Comparison of ENCODE assay signal across 26 mouse cellular contexts in genomic region chr19:29676479-29677193, GRCm38 (mm10). TPM values are rescaled to one million over a fixed set of nuclear protein-coding genes. Genes with fewer than 3 reads are reported as not detected.
A peak's percentile ranks its signal among the peaks of the same experiment; 100 is the strongest.
DNase-seq lines count a peak whose midpoint lies in the region; TF ChIP-seq lines count a peak whose summit lies in the region.
"Had no signal": no experiment of that assay in that cellular context is flagged by ENCODE, and none has a peak within 500 bp of the region (broad histone marks: within the 10 kb centered on the region; RNA-seq: fewer than 3 reads in every experiment).

No protein-coding gene starts in this region.

- no peak overlapping the region for H3K4me2 ChIP-seq in CH12.LX (ENCODE audit: insufficient read depth, low read depth, poor library complexity, severe bottlenecking)
- H3K4me2 ChIP-seq: embryonic facial prominence, embryonic 15.5 days; heart, embryonic 13.5 days; hindbrain, embryonic 13.5 days; limb, embryonic 12.5 days; liver, embryonic 15.5 days; midbrain, embryonic 13.5 days; neural tube, embryonic 13.5 days had no signal

- H3K9ac ChIP-seq in CH12.LX (ENCODE audit: insufficient read depth, low read depth) = no peak overlapping the region
- H3K9ac ChIP-seq: embryonic facial prominence, embryonic 15.5 days; forebrain, postnatal 0 days; heart, embryonic 13.5 days; hindbrain, embryonic 13.5 days; limb, embryonic 12.5 days; liver, embryonic 15.5 days; midbrain, embryonic 13.5 days; neural tube, embryonic 13.5 days had no signal

- no peak for TF ChIP-seq EP300 in CH12.LX (IDR thresholded peaks at IDR 0.05; ENCODE audit: low read length)

- H3K4me3 ChIP-seq in kidney, adult 2 months (ENCODE audit: insufficient read depth, low read depth, low read length) = no peak overlapping the region
- H3K4me3 ChIP-seq in CH12.LX (replicated peaks in 1 of 3; ENCODE audit: low read depth in 2 of 3, low read length in 2 of 3, poor library complexity in 1 of 3) = no peak overlapping the region
- H3K4me3 ChIP-seq: embryonic facial prominence, embryonic 15.5 days; forebrain, embryonic 10.5 days; heart, embryonic 13.5 days; hindbrain, embryonic 13.5 days; limb, embryonic 12.5 days; liver, embryonic 15.5 days; midbrain, embryonic 13.5 days; neural tube, embryonic 13.5 days had no signal

- H3K36me3 ChIP-seq in kidney, adult 2 months (ENCODE audit: control insufficient read depth, insufficient read depth, low read length) = no peaks in the 10 kb centered on the region
- H3K36me3 ChIP-seq in CH12.LX (replicated peaks in 1 of 2; ENCODE audit: control insufficient read depth in 1 of 2, insufficient read depth in 1 of 2, low read length in 1 of 2) = peaks cover 0 to 1% of the 10 kb centered on the region in 2 experiments
- H3K36me3 ChIP-seq: embryonic facial prominence, embryonic 15.5 days; forebrain, embryonic 10.5 days; G1E; heart, embryonic 13.5 days; hindbrain, embryonic 13.5 days; limb, embryonic 12.5 days; liver, embryonic 15.5 days; midbrain, embryonic 13.5 days; neural tube, embryonic 13.5 days had no signal

- TF ChIP-seq CTCF in kidney, adult 2 months (conservative IDR thresholded peaks at IDR 0.05; ENCODE audit: insufficient read depth, insufficient read length, low read depth, low read length) = 0 out of 2 replicates have a peak, but pooled peaks have one; percentile 2
- no peak for TF ChIP-seq CTCF in CH12.LX (conservative IDR thresholded peaks at IDR 0.05 in 1 of 2, IDR thresholded peaks at IDR 0.05 in 1 of 2; ENCODE audit: low read depth in 2 of 2, low read length in 2 of 2)

- WGBS in kidney, adult 2 months = 51% methylated on average over 10 of the region's 10 CpGs

- intact Hi-C loops in left cerebral cortex, postnatal 14 days (cut with DNase I) = no loop called here

- dilution Hi-C loops in CH12.LX (cut with MboI; ENCODE audit: extremely low pct_ligation_motif_present, extremely low pct_unique_long_range_greater_than_20kb, low sequenced_read_pairs) = no loop called here

- no peak for TF ChIP-seq RAD21 in CH12.LX (IDR thresholded peaks at IDR 0.05; ENCODE audit: low read depth, low read length)

- H3K79me2 ChIP-seq in CH12.LX (replicated peaks; ENCODE audit: control insufficient read depth, extremely low read depth, insufficient read depth, poor library complexity, severe bottlenecking) = no peaks in the 10 kb centered on the region

- TF ChIP-seq POLR2A in kidney, adult 2 months (IDR thresholded peaks at IDR 0.05; ENCODE audit: low read depth, low read length) = no peak
- TF ChIP-seq POLR2A in CH12.LX (IDR thresholded peaks at IDR 0.05; ENCODE audit: low read depth, low read length) = no peak

- in situ Hi-C loops in CH12.LX (cut with MboI; ENCODE audit: low pct_ligation_motif_present, low pct_unique_long_range_greater_than_20kb, low sequenced_read_pairs) = loop anchor here (10.0 kb wide), 2 partner anchors 138 to 438 kb away; partner anchors contain the start of gene Ranbp6

- H3K9me3 ChIP-seq in CH12.LX (replicated peaks; ENCODE audit: low read length) = no peaks in the 10 kb centered on the region
- H3K9me3 ChIP-seq: embryonic facial prominence, embryonic 15.5 days; forebrain, embryonic 10.5 days; heart, embryonic 13.5 days; hindbrain, embryonic 13.5 days; limb, embryonic 12.5 days; liver, embryonic 15.5 days; midbrain, embryonic 13.5 days; neural tube, embryonic 13.5 days had no signal

- no peaks in the 10 kb centered on the region for H3K27me3 ChIP-seq in kidney, adult 2 months (replicated peaks; ENCODE audit: control insufficient read depth, insufficient read depth, low read length)
- no peaks in the 10 kb centered on the region for H3K27me3 ChIP-seq in CH12.LX (replicated peaks)
- H3K27me3 ChIP-seq: embryonic facial prominence, embryonic 15.5 days; hindbrain, embryonic 13.5 days; limb, embryonic 12.5 days; liver, embryonic 15.5 days; midbrain, embryonic 13.5 days; neural tube, embryonic 13.5 days had no signal

- DNase-seq in kidney, adult 2 months = no peak
- no peak for DNase-seq in kidney, postnatal 36 days
- DNase-seq in A20 (ENCODE audit: low read depth, low spot score) = peak; percentile 10
- no peak for DNase-seq in CH12.LX (ENCODE audit: extremely low read depth)
- peak; percentile 97 for DNase-seq in gonadal fat pad, adult 2 months (ENCODE audit: low read depth)
- DNase-seq in testis, postnatal 14 days (ENCODE audit: low spot score) = no peak
- DNase-seq in left cerebral cortex, postnatal 14 days (ENCODE audit: low spot score in 2 of 2) = no peak
- DNase-seq: adrenal gland, adult 8-10 months; cerebellum, adult 11-12 months; cerebellum, postnatal 14 days; forebrain, postnatal 0 days; heart, adult 11 months; kidney, adult 11 months; lung, postnatal 10 days; right cerebral cortex, postnatal 25 days; thymus, postnatal 14 days had no signal

- peak overlapping the region; percentile 58; the same call in 1 of the 2 replicates for H3K27ac ChIP-seq in kidney, adult 2 months (ENCODE audit: insufficient read depth, low read depth, low read length)
- H3K27ac ChIP-seq in CH12.LX (ENCODE audit: insufficient read depth, low read depth) = no peak overlapping the region
- H3K27ac ChIP-seq: embryonic facial prominence, embryonic 15.5 days; forebrain, embryonic 10.5 days; heart, embryonic 13.5 days; hindbrain, embryonic 13.5 days; limb, embryonic 12.5 days; liver, embryonic 15.5 days; midbrain, embryonic 13.5 days; neural tube, embryonic 13.5 days had no signal

- H3K4me1 ChIP-seq in kidney, adult 2 months (ENCODE audit: control insufficient read depth, insufficient read depth, low read length) = no peaks in the 10 kb centered on the region
- peaks cover 0 to 23% of the 10 kb centered on the region in 2 experiments; a peak in 2 of 4 replicates for H3K4me1 ChIP-seq in CH12.LX (ENCODE audit: control insufficient read depth in 1 of 2, insufficient read depth in 2 of 2)
- H3K4me1 ChIP-seq: embryonic facial prominence, embryonic 15.5 days; forebrain, embryonic 10.5 days; hindbrain, embryonic 13.5 days; limb, embryonic 12.5 days; midbrain, embryonic 13.5 days; neural tube, embryonic 13.5 days had no signal

TF ChIP-seq in CH12.LX, 34 proteins besides CTCF, POLR2A, EP300 and RAD21:
- TF ChIP-seq ZNF384 (IDR thresholded peaks at IDR 0.05; ENCODE audit: low read depth, low read length) = 0 out of 2 replicates have a peak, but pooled peaks have one; percentile 17
- TF ChIP-seq MEF2A (IDR thresholded peaks at IDR 0.05; ENCODE audit: borderline replicate concordance, low read depth, low read length) = no peak
- no peak for TF ChIP-seq UBTF (IDR thresholded peaks at IDR 0.05; ENCODE audit: low read depth, low read length)

RNA-seq across cellular contexts. Expression of gene Mlana, which starts 21.0 kb away (rescaled TPM):
- not detected in 2 replicates for polyA plus RNA-seq in kidney, adult 2 months (2012; rRNA removed)
- total RNA-seq in CH12.LX (2012; rRNA removed) (not detected in 2 replicates), CH12.LX (2014; rRNA removed) (not detected in 2 replicates)
- not detected in 2 replicates for polyA plus RNA-seq in CH12.LX (2012; ENCODE audit: insufficient read length, low read depth)
- polyA plus RNA-seq in gonadal fat pad, adult 2 months (2012; rRNA removed) = not detected in 2 replicates
- total RNA-seq in left cerebral cortex, postnatal 14 days (2021) = under 1 TPM; 0.66 to 0.76 TPM
- total RNA-seq: adrenal gland, adult 8-10 months; forebrain, postnatal 0 days; G1E; megakaryocyte progenitor cell, adult 5-6 weeks had no signal
- polyA plus RNA-seq: forebrain, postnatal 0 days; G1E; hindbrain, embryonic 13.5 days; limb, embryonic 12.5 days; liver, embryonic 15.5 days; midbrain, embryonic 13.5 days; neural tube, embryonic 13.5 days had no signal

RNA-seq across cellular contexts. Expression of gene Ermp1, which starts 28.4 kb away (rescaled TPM):
- 23.9 and 31.5 TPM in 2 replicates for polyA plus RNA-seq in kidney, adult 2 months (2012; rRNA removed)
- total RNA-seq in CH12.LX (2012; rRNA removed) (26.1 and 27.6 TPM in 2 replicates), CH12.LX (2014; rRNA removed) (21.7 and 22.7 TPM in 2 replicates)
- polyA plus RNA-seq in CH12.LX (2012; ENCODE audit: insufficient read length, low read depth) = 31.7 and 32.9 TPM in 2 replicates
- polyA plus RNA-seq in gonadal fat pad, adult 2 months (2012; rRNA removed) = 47.1 and 63.4 TPM in 2 replicates
- 10 to 100 TPM; 38.4 to 39.9 TPM for total RNA-seq in left cerebral cortex, postnatal 14 days (2021)

Comparison
In these comparisons a context has a peak if more than half of its experiments do, and no peak if none do; other contexts are left out.
1. DNase-seq: peak in A20 (single experiment) and gonadal fat pad, adult 2 months (single experiment); none in kidney, adult 2 months (single experiment), kidney, postnatal 36 days (0 of 2), CH12.LX (single experiment), testis, postnatal 14 days (single experiment) and left cerebral cortex, postnatal 14 days (0 of 2).